Mouse (Mus musculus) 3T3-L1 (cell line): Measurements from ENCODE around the gene Lrp2.
A peak's percentile ranks its signal among the peaks of the same experiment; 100 is the strongest.

Source experiments
- DNase-seq: peaks from one replicate; pipeline ENCODE4 v3.0.0-alpha.2; 2015; ENCODE audit warnings: low read depth, low spot score

Gene Lrp2

DNA sequence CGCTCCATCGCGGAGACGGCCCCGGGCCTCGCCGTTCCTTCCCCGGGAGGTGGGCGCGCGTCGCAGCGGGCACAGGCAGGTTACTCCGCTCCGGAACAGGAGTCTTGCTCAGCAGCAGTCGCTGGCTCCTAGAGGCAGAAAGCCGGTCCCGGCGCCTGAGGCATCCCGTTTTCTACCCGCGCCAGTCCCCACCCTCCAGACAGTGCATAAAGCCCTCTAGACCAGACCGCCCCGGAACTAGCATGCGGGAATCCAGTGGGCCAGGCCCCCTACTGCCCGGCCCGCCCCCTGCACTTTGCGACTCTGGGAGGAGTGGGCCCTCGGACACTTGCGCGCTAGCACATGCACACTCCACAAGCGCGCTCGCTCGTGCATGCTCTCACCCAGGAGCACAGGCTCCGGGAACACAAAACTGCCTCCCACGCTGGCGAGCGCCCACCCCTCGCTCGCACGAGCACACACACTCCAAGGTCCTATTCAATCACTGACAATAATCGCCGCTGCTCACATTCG is at the start of gene Lrp2:
Gene Lrp2 (minus strand): TSS at position 180 of the 513 bp plus-strand sequence.
- DNase-seq, result no peak

DNA sequence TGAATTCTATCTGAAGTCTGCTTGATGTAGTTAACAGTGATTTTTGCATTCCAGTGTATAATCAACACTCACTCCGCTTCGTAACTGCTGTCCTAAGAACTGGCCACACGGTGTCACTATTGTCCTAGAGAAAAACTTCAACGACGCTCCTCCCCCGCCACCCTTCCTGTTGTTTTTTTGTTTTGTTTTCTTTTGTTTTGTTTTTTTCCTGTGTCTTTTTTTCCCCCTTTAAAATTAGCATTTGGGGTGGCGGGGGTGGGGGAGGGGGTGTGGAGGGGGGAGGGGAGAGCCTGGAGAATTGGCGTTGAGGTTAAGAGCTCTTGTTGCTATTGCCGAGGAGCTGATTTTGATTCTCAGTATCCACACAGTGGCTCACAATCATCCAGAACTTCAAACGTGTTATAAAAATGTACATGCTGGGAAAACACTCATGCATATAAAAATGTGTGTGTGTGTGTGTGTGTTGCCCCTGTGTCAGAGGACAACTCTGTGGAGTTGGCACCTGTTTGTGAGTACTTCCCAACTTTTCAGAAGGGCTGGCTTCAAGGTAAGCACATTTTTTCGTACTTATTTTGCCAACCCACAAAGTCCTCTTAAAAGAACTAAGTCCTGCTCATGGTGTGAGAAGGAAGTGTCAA is 49.3 kb upstream of the Lrp2 start:
- DNase-seq, result peak; percentile 84

DNA sequence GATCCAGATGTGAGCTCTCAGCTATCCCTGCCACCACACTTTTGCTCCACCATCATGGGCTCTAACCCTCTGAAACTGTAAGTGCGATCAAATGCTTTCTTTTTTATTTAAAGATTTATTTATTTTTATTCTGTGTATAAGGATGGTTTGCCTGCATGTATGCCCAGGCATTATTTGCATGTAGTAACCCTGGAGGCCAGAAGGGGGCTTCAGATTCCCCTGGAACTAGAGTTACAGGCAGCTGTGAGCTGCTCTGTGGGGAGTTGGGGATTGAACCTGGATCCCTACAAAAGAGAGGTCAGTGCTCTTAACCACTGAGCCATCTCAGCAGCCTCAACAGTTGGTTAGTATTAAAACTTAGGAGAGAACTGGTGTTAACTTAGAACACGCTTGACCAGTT is 45.6 kb upstream of the Lrp2 start:
- DNase-seq, result peak; percentile 55

DNA sequence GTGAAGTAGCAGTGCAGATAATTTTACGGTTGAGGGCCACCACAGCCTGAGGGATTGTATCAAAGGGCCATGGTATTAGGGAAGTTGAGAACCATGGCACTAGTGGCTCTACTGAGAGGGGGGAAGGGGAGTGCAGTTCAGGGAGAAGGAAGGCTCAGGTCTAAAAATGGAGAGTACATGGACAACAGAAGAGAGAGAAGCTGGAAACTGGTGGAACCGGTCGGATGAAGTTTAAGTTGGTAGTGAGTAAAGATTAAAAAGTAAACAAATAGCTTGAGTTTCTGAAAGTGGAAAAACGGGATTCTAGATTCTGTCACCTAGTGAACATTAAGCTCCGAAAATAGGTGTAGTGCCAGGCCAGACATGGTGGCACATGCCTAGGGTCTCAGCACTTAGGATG is 44.9 kb upstream of the Lrp2 start:
- no peak for DNase-seq

DNA sequence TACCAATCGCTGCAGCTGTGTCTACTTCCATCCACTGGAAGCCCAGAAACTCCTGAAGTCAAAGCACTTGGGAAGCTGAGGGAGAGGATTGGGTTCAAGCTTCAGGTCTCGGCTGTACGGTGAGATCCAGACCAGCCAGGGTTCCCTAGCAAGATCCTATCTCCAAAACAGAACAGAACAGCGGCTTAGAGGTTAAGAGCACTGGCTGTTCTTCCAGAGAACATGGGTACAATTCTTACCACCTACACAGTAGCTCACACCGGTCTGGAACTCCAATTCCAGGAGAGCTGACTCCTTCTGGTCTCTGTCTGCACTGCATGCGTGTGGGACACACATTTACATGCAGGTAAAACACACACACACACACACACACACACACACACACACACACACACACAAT is 44.0 kb upstream of the Lrp2 start:
- DNase-seq, result no peak

DNA sequence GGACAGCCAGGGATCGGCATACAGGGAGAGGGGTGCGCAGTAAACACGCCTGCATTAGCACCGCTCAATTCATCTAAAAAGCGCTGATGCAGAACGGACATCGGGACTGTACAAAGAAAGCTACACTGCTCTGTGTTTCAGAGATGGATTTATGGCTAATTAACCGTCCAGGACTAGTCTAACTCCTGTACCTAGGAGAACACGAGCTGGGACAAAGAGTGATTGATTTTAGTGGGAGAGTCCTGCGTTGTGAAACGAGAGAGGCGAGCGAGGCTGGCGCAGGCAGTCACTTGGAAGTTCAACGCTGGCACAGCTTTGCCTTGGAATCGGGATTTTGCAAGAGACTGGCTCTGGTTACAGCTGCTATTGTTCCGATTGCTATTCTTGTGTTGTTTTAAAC is 43.4 kb upstream of the Lrp2 start:
- no peak for DNase-seq

DNA sequence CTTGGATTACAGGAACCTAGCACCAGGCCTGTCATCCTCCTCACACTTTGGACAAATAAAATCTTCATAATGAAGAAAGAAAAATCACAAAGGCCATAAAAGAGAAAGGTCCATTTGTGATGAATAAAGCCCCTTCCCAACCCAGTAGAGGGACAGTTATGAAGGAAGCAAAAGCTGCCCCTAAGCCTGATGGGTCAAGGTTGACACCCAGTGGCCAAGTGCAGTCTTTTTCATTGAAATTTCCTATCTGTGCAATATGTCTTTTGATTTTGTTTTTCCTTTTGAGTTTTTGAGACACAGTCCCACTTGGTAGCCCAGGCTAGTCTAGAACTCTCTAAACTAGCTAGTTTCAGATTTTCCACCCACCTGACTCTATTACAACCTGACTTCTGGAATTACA is 33.4 kb upstream of the Lrp2 start:
- DNase-seq, result no peak

DNA sequence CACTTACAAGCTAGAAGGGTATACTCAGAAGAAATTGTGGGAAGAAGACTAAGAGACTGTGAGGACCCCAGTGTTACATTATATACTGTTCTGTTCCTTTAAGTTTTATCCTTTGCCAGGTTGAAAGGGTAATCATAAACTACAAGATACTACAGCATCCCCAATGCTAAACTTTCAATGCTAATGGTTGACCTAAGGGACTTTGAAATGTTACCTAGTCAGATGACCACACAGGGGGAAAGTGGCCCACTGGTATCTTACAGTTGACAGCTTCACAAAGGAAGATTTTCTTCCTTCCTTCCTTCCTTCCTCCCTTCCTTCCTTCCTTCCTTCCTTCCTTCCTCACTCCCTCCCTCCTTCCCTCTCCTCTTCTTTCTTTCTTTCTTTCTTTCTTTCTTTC is 32.5 kb upstream of the Lrp2 start:
- no peak for DNase-seq

DNA sequence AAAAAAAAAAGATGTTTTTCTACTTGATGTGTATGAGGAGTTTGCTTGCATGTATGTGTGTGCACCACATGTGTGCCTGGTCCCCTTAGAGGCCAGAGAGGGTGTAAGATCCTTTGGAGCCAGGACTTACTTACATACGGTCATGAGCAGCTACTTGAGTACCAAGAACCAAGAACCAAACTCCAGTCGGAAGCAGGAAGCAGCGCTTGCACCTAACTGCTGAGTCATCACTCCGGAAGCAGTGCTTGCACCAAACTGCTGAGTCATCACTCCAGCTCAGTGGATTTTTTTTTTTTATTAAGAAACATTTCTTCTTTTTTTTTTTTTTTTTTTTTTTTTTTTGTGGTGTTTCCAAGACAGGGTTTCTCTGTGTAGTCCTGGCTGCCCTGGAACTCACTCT is 27.4 kb upstream of the Lrp2 start:
- peak; percentile 85 for DNase-seq

DNA sequence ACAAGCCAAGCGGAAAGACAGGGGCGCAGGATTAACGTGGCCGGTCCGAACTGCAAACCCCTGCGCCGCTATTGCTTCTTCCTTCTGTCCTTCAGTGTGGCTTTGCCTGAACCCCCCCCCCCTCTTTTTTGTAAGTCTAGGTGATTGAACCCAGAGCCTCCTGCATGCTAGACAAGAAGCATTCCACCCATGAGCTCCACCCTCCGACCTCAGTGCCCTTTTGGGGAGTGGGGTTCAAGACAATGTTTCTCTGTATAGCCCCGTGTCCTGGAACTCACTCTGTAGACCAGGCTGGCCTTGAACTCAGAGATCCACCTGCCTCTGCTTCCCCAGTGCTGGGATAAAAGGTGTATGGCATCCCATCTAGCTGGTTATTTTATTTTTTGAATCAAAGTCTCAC is 26.9 kb upstream of the Lrp2 start:
- DNase-seq, result no peak

DNA sequence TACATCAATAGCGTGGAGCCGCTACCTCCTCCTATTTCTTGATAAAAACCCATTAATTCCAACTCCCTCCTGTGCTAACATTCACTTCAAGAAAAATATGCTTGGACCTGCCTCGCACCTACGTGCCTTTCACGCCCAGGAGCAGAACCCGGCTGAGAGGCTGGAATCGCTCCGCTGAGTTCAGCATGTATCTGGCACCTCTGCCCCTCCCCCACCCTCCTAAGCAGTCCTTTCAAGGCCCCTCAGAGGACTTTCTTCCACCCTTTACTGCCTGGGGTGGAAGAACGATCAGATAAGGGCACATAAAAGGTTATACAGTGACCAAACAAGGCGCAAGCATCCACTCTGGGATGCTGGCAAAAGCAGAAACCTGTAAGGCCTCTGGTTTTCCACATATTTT is 26.4 kb upstream of the Lrp2 start:
- DNase-seq, result no peak

DNA sequence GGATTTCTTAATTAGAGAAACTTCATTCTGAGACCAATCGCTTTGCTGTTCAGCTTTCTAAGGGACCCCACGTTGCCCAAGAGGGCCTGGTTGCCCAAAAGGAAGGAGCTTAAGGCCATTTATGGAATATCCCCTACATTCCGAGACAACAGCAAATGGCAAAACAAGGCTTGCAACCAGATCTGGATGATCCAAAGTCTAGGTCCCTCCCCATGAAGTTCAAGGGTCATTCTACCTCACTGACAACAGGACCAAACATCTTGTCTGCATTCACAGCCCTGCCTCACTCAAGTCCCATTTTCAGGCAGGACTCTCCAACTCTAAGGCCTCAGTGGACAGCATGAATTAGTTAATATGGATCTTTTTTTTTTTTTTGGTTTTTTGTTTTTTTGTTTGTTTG is 20.8 kb upstream of the Lrp2 start:
- DNase-seq, result no peak

DNA sequence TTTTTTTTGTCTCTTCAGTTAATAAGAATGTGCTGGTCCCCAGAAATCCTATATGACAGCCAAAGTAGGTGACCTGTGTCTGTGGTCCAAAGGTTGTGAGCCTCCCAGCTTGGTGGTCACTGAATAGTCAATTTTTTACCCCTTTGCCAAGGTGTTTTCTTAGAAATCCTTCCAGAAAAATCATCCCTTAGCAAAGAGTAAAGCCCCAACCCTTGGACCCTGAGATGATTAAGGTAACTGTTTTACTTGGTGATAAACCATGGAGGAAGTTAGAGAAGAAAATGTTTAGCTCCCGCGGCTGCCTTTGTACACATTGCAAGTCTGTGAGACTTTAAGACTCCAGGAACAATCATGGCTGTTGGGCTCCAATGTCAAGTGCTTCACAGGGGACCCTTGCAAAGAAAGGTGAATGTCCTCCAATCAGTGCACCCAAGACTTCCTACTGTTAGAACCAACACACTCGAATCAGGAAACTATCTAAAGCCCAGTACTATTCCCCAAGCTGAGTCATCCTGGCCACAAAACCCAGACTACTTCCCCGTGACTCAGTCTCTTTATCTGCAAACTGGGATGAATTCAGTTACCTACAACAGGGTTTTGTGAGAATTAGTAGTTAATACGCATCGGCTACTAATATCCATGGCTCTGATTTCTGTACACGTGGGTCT is 18.0 kb upstream of the Lrp2 start:
- DNase-seq, result peak; percentile 9

DNA sequence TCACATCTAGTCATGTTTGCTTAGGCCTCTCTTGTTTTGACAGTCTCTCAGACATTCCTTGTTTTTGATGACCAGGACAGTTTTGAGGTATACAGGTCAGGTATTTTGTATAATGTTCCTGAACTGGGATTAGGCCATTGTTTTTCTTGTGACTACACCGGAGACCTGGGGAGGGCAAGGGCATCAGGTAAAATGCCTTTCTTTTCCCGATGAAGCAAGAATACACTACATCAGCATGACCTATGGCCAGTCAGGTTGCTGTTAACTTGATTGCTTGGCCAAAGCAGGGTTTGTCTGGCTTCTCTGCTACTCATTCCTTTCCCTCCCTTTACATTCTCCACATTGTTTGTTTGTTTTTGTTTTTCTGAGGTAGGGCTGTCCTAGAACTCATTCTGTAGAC is 7.3 kb upstream of the Lrp2 start:
- no peak for DNase-seq

DNA sequence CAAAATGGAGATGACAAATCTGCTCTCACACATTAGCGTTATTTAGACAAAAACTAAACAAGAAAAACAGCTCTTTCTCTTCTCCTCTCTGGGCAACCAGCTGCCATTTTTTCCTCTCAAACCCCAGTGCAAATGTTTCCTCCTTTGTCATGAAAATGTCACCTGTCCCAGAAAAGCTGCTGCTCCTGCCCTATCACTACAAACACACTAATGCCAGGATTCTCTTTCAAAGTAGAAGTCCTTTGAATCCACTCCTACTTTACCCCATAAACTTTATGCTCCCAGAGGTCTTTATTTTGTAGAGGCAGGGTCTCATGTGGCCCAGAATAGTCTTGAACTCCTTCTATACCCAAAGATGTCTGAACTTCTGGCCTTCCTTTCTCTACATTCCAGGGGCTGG is 6.7 kb upstream of the Lrp2 start:
- no peak for DNase-seq

DNA sequence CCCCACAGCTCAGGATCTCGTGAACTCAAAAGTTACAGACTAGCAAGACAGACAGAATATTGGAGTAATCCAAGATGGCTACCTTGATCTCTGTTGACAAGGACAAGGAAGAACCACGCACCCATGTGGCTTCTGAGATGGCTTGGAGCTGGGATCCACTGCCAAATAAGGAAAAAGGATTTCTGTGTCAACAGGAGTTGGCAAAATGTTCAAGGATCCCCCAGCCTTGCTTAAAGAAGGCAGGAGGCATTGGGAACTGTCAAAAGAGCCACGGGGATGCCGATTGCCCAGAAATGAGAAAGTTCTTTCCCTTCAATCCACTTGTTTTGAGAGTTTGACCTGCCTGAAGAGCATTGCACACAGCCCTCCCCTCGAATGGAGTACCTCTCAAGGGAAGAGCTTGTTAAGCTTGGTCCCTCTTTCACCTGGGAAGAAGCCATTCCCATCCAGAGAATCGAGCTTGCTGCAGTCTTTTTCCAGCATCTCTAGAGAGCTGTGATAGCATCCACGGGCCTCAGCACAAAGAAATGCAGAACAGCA is 6.2 kb upstream of the Lrp2 start:
- no peak for DNase-seq

DNA sequence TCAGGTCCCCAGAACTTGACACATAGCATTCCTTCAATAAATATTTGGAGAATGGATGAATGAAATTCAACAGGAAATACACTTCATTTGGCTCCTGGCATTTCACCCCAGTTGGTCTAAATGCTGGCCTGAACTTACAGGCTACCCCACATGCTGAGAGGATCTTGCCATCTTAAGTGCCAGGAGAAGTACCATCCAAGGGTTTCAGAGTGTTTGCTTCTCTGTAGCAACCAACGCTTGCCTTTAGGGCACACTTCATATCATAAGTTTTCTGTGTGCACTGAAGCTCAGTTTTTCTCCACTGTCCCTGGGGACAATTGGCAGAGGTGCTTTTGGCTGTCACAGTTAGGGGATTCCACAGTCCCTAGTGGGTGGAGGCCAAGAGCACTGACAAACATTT is 4.7 kb upstream of the Lrp2 start:
- no peak for DNase-seq

DNA sequence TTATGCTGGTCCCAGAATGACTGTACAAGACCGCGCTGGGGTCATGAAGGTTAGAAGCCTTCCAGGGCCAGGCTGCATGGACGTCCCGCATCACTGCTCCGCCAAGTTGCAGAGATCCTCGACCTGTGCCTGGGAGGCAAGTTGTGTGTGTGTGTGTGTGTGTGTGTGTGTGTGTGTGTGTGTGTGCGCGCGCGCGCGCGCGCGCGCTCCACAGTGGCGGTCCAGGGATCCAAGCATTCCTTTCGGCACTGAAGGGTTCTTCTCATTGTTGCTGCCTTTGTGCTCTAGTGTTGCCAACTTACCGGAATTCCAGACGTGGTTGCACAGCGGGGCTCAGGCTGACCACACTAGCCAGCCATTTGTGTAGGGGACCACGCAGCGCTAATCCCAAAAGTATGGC is 2.0 kb upstream of the Lrp2 start:
- DNase-seq, result no peak

DNA sequence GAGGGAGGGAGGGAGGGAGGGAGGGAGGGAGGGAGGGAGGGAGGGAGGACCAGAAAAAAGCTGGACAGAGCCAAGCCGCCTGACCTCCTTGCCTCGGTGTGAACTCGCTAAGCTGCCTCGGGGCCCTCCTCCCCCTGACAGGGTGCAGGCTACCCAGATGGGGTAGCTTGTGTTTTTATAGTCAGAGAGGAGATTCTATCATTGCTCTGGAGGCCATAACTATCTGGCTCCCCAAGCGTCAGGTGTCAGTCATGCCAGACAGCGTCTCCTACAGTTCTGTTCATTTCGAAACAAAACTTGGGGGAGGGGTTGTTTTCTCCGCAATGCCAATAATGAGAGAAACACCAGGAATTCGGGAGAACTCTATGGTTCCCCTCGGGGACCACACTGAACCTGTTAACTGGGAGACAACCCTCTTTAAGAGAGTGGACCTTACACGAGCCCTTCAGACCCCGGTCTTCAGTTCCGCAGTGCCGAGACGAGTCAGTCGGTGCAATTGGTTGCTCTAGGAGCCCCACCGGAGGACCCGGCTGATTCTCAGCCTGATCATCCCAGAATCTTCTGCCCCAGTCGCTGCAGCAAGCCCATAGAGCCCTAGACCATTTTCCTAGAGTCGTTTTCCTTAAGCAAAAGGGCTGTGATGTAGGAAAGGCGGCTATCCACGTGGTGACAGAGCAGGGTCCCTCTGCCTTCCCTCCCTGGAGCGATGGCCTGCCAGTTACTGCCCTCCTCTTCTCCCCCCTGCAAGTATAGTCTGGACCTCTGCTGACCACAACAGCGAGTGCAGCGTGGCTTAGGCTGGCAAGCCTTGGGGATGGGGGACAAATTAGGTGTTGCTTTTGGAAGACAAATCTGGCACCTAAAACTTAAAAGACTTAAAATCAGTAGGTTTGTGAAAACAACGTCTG is 1.2 kb upstream of the Lrp2 start:
- DNase-seq, result no peak

DNA sequence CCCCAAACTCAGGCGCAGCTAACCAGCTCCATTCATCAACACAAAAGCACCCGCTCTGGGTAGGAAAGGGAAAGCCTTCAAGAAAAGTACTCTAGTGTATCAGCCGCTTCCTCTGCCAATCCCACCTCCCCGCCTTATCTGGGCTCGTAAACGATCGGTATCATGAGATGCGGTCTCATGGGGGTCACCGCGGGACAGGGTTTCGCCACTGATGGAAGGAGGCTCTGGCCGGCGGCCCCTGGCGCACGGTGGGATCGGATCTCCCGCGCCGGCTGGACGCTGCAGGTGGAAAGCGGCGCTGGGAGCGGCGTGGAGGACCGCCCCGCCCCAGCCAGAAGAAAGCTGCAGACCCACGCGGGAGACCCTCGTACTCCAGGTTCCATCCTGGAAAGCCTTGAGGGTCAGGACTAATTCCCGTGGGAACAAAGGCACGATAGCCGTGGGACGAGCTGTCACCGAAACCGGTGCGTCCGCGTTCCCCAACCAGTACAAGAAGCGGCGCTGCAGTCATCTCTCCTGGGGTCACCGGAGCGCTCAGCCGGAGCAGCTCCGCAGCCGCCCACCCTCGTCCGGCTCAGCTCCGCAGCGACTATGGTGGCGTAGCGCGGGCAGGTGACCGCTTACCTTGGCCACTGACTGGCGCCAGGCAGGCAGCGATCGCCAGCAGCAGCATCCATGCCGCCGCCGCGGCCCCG is 527 bp downstream of the Lrp2 start:
- DNase-seq, result no peak

DNA sequence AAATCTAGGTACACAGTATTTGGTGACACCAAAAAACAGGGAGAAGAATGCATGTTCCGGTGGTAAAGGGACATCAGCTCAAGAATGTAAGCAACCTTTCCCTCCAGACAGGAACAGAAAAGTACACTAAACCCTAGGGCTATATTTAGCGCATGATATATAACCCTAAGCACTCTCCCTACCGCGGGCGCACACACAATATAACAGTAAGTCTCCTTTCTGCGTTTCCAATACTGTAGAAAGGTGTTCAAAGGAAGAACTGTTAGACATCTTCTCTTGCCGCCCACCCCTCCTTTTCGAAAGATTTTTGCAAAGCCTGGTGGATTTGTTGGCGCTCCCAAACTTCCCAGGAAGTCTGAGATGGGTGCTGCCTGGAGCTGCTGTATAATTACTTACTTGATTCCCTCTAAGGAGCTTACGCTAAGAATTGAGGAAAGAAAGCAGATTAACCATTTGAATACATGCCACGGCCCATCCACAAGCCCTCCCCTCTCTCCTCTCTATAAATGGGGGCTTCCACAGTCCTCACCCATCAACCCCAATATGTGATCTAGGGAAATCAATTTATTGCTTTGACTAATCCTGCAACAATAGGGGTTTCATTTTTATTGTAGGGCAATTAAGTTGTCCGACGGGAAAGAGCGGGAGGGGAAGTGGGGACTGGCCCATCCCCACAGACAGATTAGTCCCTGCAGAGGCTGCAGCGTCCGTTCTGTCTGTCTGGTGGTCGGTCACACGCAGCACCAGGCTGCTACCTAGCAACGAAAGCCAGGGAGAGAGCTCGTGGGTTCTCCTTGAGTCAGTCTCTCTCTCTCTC is 1.5 kb downstream of the Lrp2 start:
- DNase-seq, result no peak
